Mouse (Mus musculus): ENCODE measurements around the gene Dgkh. TPM values are rescaled to one million over a fixed set of nuclear protein-coding genes. Genes with fewer than 3 reads are reported as not detected.
A peak's percentile ranks its signal among the peaks of the same experiment; 100 is the strongest.

Dgkh gene
- polyA plus RNA-seq, 1 experiment from 2014 or later: 4.0 TPM

- H3K9me3 ChIP-seq (ENCODE audit: control insufficient read depth, low read length): no peaks in the 10 kb centered on the region
- no peak overlapping the region for H3K27ac ChIP-seq
- ATAC-seq (ENCODE audit: low FRiP score) (no peak), DNase-seq (ENCODE audit: low spot score) (no peak)
- 73% methylated on average over 10 of the region's 10 CpGs for WGBS
- H3K27me3 ChIP-seq (ENCODE audit: control insufficient read depth, insufficient read depth, low read length): no peaks in the 10 kb centered on the region
- no peak overlapping the region for H3K4me3 ChIP-seq (replicated peaks; ENCODE audit: low read length)
- no peak overlapping the region for H3K9ac ChIP-seq
- no peaks in the 10 kb centered on the region for H3K4me1 ChIP-seq (replicated peaks; ENCODE audit: control insufficient read depth, insufficient read depth, low read length)
- no peaks in the 10 kb centered on the region for H3K36me3 ChIP-seq (replicated peaks; ENCODE audit: control insufficient read depth, insufficient read depth)
- H3K4me2 ChIP-seq (replicated peaks): no peak overlapping the region
Observed at GRCm38 (mm10) chr14:78669986-78670385, 62.6 kb downstream of the Dgkh start.

- Histone ChIP-seq H3K27me3 (ENCODE audit: control insufficient read depth, insufficient read depth, low read length) (no peaks in the 10 kb centered on the region), H3K4me1 (replicated peaks; ENCODE audit: control insufficient read depth, insufficient read depth, low read length) (no peaks in the 10 kb centered on the region), H3K4me3 (replicated peaks; ENCODE audit: low read length) (no peak overlapping the region), H3K4me2 (replicated peaks) (no peak overlapping the region), H3K27ac (no peak overlapping the region), H3K9ac (no peak overlapping the region), H3K9me3 (ENCODE audit: control insufficient read depth, low read length) (no peaks in the 10 kb centered on the region), H3K36me3 (replicated peaks; ENCODE audit: control insufficient read depth, insufficient read depth) (no peaks in the 10 kb centered on the region)
- DNase-seq (ENCODE audit: low spot score) (peak; percentile 92), ATAC-seq (ENCODE audit: low FRiP score) (peak; percentile 83; the same call in 1 of the 2 replicates)
- WGBS: 19% methylated on average over 6 of the region's 6 CpGs
Observed at GRCm38 (mm10) chr14:78668291-78668690, 64.3 kb downstream of the Dgkh start.

- Histone ChIP-seq H3K4me3 (replicated peaks; ENCODE audit: low read length) (no peak overlapping the region), H3K9me3 (ENCODE audit: control insufficient read depth, low read length) (no peaks in the 10 kb centered on the region), H3K4me2 (replicated peaks) (no peak overlapping the region), H3K27me3 (ENCODE audit: control insufficient read depth, insufficient read depth, low read length) (no peaks in the 10 kb centered on the region), H3K4me1 (replicated peaks; ENCODE audit: control insufficient read depth, insufficient read depth, low read length) (no peaks in the 10 kb centered on the region), H3K27ac (no peak overlapping the region), H3K9ac (no peak overlapping the region), H3K36me3 (replicated peaks; ENCODE audit: control insufficient read depth, insufficient read depth) (no peaks in the 10 kb centered on the region)
- ATAC-seq (ENCODE audit: low FRiP score): no peak
- WGBS: 64% methylated on average over 5 of the region's 5 CpGs
- no peak for DNase-seq (ENCODE audit: low spot score)
Observed at GRCm38 (mm10) chr14:78667763-78668162, 64.8 kb downstream of the Dgkh start.

- Histone ChIP-seq H3K27me3 (ENCODE audit: control insufficient read depth, insufficient read depth, low read length) (no peaks in the 10 kb centered on the region), H3K9ac (no peak overlapping the region), H3K4me1 (replicated peaks; ENCODE audit: control insufficient read depth, insufficient read depth, low read length) (no peaks in the 10 kb centered on the region), H3K4me3 (replicated peaks; ENCODE audit: low read length) (no peak overlapping the region), H3K4me2 (replicated peaks) (no peak overlapping the region), H3K36me3 (replicated peaks; ENCODE audit: control insufficient read depth, insufficient read depth) (no peaks in the 10 kb centered on the region), H3K9me3 (ENCODE audit: control insufficient read depth, low read length) (peaks cover 13% of the 10 kb centered on the region), H3K27ac (no peak overlapping the region)
- DNase-seq (ENCODE audit: low spot score): no peak
- no peak for ATAC-seq (ENCODE audit: low FRiP score)
- WGBS: 89% methylated on average over 5 of the region's 5 CpGs
Observed at GRCm38 (mm10) chr14:78662641-78663040, 69.9 kb downstream of the Dgkh start.

- Histone ChIP-seq H3K4me3 (replicated peaks; ENCODE audit: low read length) (no peak overlapping the region), H3K4me2 (replicated peaks) (no peak overlapping the region), H3K9ac (no peak overlapping the region), H3K4me1 (replicated peaks; ENCODE audit: control insufficient read depth, insufficient read depth, low read length) (no peaks in the 10 kb centered on the region), H3K9me3 (ENCODE audit: control insufficient read depth, low read length) (peaks cover 13% of the 10 kb centered on the region), H3K27ac (no peak overlapping the region), H3K27me3 (ENCODE audit: control insufficient read depth, insufficient read depth, low read length) (no peaks in the 10 kb centered on the region), H3K36me3 (replicated peaks; ENCODE audit: control insufficient read depth, insufficient read depth) (no peaks in the 10 kb centered on the region)
- ATAC-seq (ENCODE audit: low FRiP score): no peak
- no peak for DNase-seq (ENCODE audit: low spot score)
- 94% methylated on average over 14 of the region's 14 CpGs for WGBS
Observed at GRCm38 (mm10) chr14:78661462-78661861, 71.1 kb downstream of the Dgkh start.

GRCm38 (mm10) chr14:78658697-78659096, 73.9 kb downstream of the Dgkh start:
- peaks cover 13% of the 10 kb centered on the region for H3K9me3 ChIP-seq (ENCODE audit: control insufficient read depth, low read length)
- no peaks in the 10 kb centered on the region for H3K4me1 ChIP-seq (replicated peaks; ENCODE audit: control insufficient read depth, insufficient read depth, low read length)
- H3K9ac ChIP-seq: no peak overlapping the region
- no peaks in the 10 kb centered on the region for H3K27me3 ChIP-seq (ENCODE audit: control insufficient read depth, insufficient read depth, low read length)
- H3K27ac ChIP-seq: no peak overlapping the region
- H3K36me3 ChIP-seq (replicated peaks; ENCODE audit: control insufficient read depth, insufficient read depth): no peaks in the 10 kb centered on the region
- no peak for DNase-seq (ENCODE audit: low spot score)
- ATAC-seq (ENCODE audit: low FRiP score): no peak
- WGBS: 96% methylated on average over 6 of the region's 6 CpGs
- no peak overlapping the region for H3K4me3 ChIP-seq (replicated peaks; ENCODE audit: low read length)
- no peak overlapping the region for H3K4me2 ChIP-seq (replicated peaks)

- Histone ChIP-seq H3K36me3 (replicated peaks; ENCODE audit: control insufficient read depth, insufficient read depth) (no peaks in the 10 kb centered on the region), H3K27me3 (ENCODE audit: control insufficient read depth, insufficient read depth, low read length) (no peaks in the 10 kb centered on the region), H3K9ac (no peak overlapping the region), H3K4me1 (replicated peaks; ENCODE audit: control insufficient read depth, insufficient read depth, low read length) (no peaks in the 10 kb centered on the region), H3K9me3 (ENCODE audit: control insufficient read depth, low read length) (peaks cover 13% of the 10 kb centered on the region), H3K27ac (no peak overlapping the region), H3K4me2 (replicated peaks) (no peak overlapping the region), H3K4me3 (replicated peaks; ENCODE audit: low read length) (no peak overlapping the region)
- 90% methylated on average over 18 of the region's 18 CpGs for WGBS
- no peak for DNase-seq (ENCODE audit: low spot score)
- no peak for ATAC-seq (ENCODE audit: low FRiP score)
Observed at GRCm38 (mm10) chr14:78656832-78657626, 75.5 kb downstream of the Dgkh start.

GRCm38 (mm10) chr14:78654939-78655556, 77.5 kb downstream of the Dgkh start:
- DNase-seq (ENCODE audit: low spot score) (no peak), ATAC-seq (ENCODE audit: low FRiP score) (no peak)
- Histone ChIP-seq H3K9me3 (ENCODE audit: control insufficient read depth, low read length) (no peaks in the 10 kb centered on the region), H3K36me3 (replicated peaks; ENCODE audit: control insufficient read depth, insufficient read depth) (no peaks in the 10 kb centered on the region), H3K27ac (no peak overlapping the region), H3K27me3 (ENCODE audit: control insufficient read depth, insufficient read depth, low read length) (no peaks in the 10 kb centered on the region), H3K4me2 (replicated peaks) (no peak overlapping the region), H3K4me3 (replicated peaks; ENCODE audit: low read length) (no peak overlapping the region), H3K9ac (no peak overlapping the region), H3K4me1 (replicated peaks; ENCODE audit: control insufficient read depth, insufficient read depth, low read length) (no peaks in the 10 kb centered on the region)
- WGBS: 84% methylated on average over 7 of the region's 7 CpGs

GRCm38 (mm10) chr14:78654196-78654595, 78.4 kb downstream of the Dgkh start:
- Histone ChIP-seq H3K27ac (no peak overlapping the region), H3K27me3 (ENCODE audit: control insufficient read depth, insufficient read depth, low read length) (no peaks in the 10 kb centered on the region), H3K9ac (no peak overlapping the region), H3K4me3 (replicated peaks; ENCODE audit: low read length) (no peak overlapping the region), H3K36me3 (replicated peaks; ENCODE audit: control insufficient read depth, insufficient read depth) (no peaks in the 10 kb centered on the region), H3K9me3 (ENCODE audit: control insufficient read depth, low read length) (no peaks in the 10 kb centered on the region), H3K4me1 (replicated peaks; ENCODE audit: control insufficient read depth, insufficient read depth, low read length) (no peaks in the 10 kb centered on the region), H3K4me2 (replicated peaks) (no peak overlapping the region)
- 76% methylated on average over 10 of the region's 10 CpGs for WGBS
- ATAC-seq (ENCODE audit: low FRiP score) (no peak), DNase-seq (ENCODE audit: low spot score) (no peak)

All from hindbrain, embryonic 14.5 days (tissue).